Mouse (Mus musculus) lung, embryonic 15.5 days (tissue): ENCODE data around the gene Foxp1. TPM values are rescaled to one million over a fixed set of nuclear protein-coding genes. Genes with fewer than 3 reads are reported as not detected.

Experiments used
- ATAC-seq: fragments of 200-750 bp; cut with Nextera tagmentation; 2 replicates; pipeline ENCODE4 v1.8.0; 2017; ENCODE audit warnings: moderate number of reproducible peaks, borderline replicate concordance; ENCODE audit not compliant: low FRiP score, low TSS enrichment; ENCODE audit errors: extremely low read depth
- H3K27ac ChIP-seq: fragments of 300-500 bp; sonication (generic); 2 replicates; pipeline ENCODE4 v1.5.1; 2015; ENCODE audit warnings: moderate library complexity, mild to moderate bottlenecking, inconsistent platforms
- H3K27me3 ChIP-seq: fragments of 300-500 bp; sonication (generic); 2 replicates; pipeline ENCODE4 v1.6.1; 2015; ENCODE audit warnings: inconsistent platforms
- H3K36me3 ChIP-seq: fragments of 300-500 bp; sonication (generic); 2 replicates; pipeline ENCODE4 v1.6.1; 2015; ENCODE audit warnings: inconsistent platforms
- H3K4me1 ChIP-seq: fragments of 300-500 bp; sonication (generic); 2 replicates; pipeline ENCODE4 v1.6.1; 2015; ENCODE audit warnings: inconsistent platforms
- H3K4me2 ChIP-seq: fragments of 300-500 bp; sonication (generic); 2 replicates; pipeline ENCODE4 v1.6.1; 2015; ENCODE audit warnings: inconsistent platforms, mild to moderate bottlenecking, moderate library complexity
- H3K4me3 ChIP-seq: fragments of 300-500 bp; sonication (generic); 2 replicates; pipeline ENCODE4 v1.5.1; 2015; ENCODE audit warnings: mild to moderate bottlenecking, inconsistent platforms
- H3K9ac ChIP-seq: fragments of 300-500 bp; sonication (generic); 2 replicates; pipeline ENCODE4 v1.6.1; 2015; ENCODE audit warnings: inconsistent platforms
- H3K9me3 ChIP-seq: fragments of 300-500 bp; sonication (generic); 2 replicates; pipeline ENCODE4 v1.6.1; 2016; ENCODE audit warnings: inconsistent platforms
- WGBS: fragments of 180-500 bp; shearing (Covaris S2); methylation state at CpG from one replicate; pipeline ENCODE4 v1.1.7; 2015; 5-methylcytosine and 5-hydroxymethylcytosine counted together
- polyA plus RNA-seq: library from polyadenylated mRNA; unstranded; fragments of >200 nt; fragmentation: Nextera tagmentation; extraction: Ambion mirVana; gene quantifications from 2 replicates; pipeline ENCODE4 v1.2.1, GENCODE M21; 2015

The Foxp1 gene
- polyA plus RNA-seq, 1 experiment from 2014 or later: 109 TPM

- Histone ChIP-seq H3K9ac (no peak overlapping the region), H3K4me1 (peaks cover under 1% of the 10 kb centered on the region; the same call in 1 of the 2 replicates), H3K9me3 (no peaks in the 10 kb centered on the region), H3K36me3 (peaks cover 17% of the 10 kb centered on the region), H3K27me3 (no peaks in the 10 kb centered on the region), H3K4me2 (no peak overlapping the region), H3K4me3 (no peak overlapping the region), H3K27ac (no peak overlapping the region)
- no peak for ATAC-seq
- WGBS: 78% methylated on average over 9 of the region's 9 CpGs
These were observed 565.9 kb downstream of the Foxp1 start for GRCm38 (mm10) chr6:98956522-98957169.

GRCm38 (mm10) chr6:98955706-98956105, 566.8 kb downstream of the Foxp1 start:
- no peak overlapping the region for H3K4me3 ChIP-seq
- no peak overlapping the region for H3K4me2 ChIP-seq
- 68% methylated on average over 6 of the region's 6 CpGs for WGBS
- no peak for ATAC-seq
- no peak overlapping the region for H3K9ac ChIP-seq
- H3K9me3 ChIP-seq: no peaks in the 10 kb centered on the region
- H3K27me3 ChIP-seq: no peaks in the 10 kb centered on the region
- peaks cover 17% of the 10 kb centered on the region for H3K36me3 ChIP-seq
- no peak overlapping the region for H3K27ac ChIP-seq
- peaks cover 8% of the 10 kb centered on the region for H3K4me1 ChIP-seq

GRCm38 (mm10) chr6:98954439-98954838, 568.1 kb downstream of the Foxp1 start:
- ATAC-seq: no peak
- peaks cover 17% of the 10 kb centered on the region for H3K36me3 ChIP-seq
- 92% methylated on average over 5 of the region's 5 CpGs for WGBS
- H3K9ac ChIP-seq: no peak overlapping the region
- H3K4me1 ChIP-seq: peaks cover 21% of the 10 kb centered on the region
- H3K27ac ChIP-seq: no peak overlapping the region
- H3K4me3 ChIP-seq: no peak overlapping the region
- H3K4me2 ChIP-seq: no peak overlapping the region
- no peaks in the 10 kb centered on the region for H3K9me3 ChIP-seq
- H3K27me3 ChIP-seq: no peaks in the 10 kb centered on the region

DNA sequence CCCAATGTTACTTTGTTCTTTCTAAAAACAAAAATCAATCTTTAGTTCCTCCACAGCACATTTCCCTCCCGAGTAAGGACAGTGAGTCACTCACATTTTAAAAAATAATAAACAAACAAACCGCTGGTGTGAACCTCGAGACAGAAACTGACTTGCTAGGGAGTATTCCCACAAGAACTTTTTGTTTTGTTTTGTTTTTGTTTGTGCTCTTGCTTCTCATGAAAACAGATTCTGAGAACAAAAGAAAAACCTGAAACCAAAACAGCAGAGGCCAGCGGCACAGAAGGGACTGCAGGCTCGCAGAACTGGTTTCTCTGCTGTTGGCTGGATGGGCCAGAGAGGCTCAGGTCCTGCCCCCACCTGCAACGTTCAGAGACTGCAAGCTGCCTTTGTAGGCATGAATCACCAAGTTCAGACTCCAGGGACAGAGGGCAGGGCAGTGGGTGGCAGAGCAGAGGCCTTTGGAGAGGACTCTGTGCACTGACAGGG, 572.8 kb downstream of the Foxp1 start:
- Histone ChIP-seq H3K4me2 (peak overlapping the region; percentile 17; the same call in 1 of the 2 replicates), H3K9me3 (no peaks in the 10 kb centered on the region), H3K9ac (no peak overlapping the region), H3K27me3 (no peaks in the 10 kb centered on the region), H3K36me3 (peaks cover 17% of the 10 kb centered on the region; the same call in 1 of the 2 replicates), H3K27ac (peak overlapping the region; percentile 90), H3K4me1 (peaks cover 52% of the 10 kb centered on the region), H3K4me3 (no peak overlapping the region)
- peak; percentile 24; the same call in 1 of the 2 replicates for ATAC-seq
- WGBS: 10% methylated on average over 6 of the region's 6 CpGs

DNA sequence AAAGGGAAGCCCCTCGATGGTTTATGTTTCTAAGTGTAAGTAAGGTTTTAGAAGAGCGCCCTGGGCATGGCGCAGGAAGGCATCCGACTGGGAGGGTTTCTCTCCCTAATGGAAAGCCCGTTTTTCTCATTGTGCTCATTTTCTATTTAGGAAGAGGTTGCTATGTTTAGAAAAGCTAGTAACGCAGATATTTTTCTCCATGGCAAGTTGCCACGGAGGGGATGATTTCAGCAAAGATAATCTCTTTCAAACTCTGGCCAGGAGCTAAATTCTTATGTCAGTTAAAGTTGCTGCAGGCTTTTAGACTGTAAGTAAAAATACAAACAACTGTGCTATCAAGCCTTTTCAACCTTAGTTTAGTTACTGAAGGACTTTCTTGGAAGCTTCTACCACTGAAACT, 573.2 kb downstream of the Foxp1 start:
- peak overlapping the region; percentile 90 for H3K27ac ChIP-seq
- no peaks in the 10 kb centered on the region for H3K27me3 ChIP-seq
- no peak overlapping the region for H3K9ac ChIP-seq
- no peak overlapping the region for H3K4me3 ChIP-seq
- peak overlapping the region; percentile 17; the same call in 1 of the 2 replicates for H3K4me2 ChIP-seq
- H3K4me1 ChIP-seq: peaks cover 52% of the 10 kb centered on the region
- no peak for ATAC-seq
- H3K36me3 ChIP-seq: peaks cover 17% of the 10 kb centered on the region; the same call in 1 of the 2 replicates
- 34% methylated on average over 7 of the region's 7 CpGs for whole genome bisulfite sequencing
- no peaks in the 10 kb centered on the region for H3K9me3 ChIP-seq

DNA sequence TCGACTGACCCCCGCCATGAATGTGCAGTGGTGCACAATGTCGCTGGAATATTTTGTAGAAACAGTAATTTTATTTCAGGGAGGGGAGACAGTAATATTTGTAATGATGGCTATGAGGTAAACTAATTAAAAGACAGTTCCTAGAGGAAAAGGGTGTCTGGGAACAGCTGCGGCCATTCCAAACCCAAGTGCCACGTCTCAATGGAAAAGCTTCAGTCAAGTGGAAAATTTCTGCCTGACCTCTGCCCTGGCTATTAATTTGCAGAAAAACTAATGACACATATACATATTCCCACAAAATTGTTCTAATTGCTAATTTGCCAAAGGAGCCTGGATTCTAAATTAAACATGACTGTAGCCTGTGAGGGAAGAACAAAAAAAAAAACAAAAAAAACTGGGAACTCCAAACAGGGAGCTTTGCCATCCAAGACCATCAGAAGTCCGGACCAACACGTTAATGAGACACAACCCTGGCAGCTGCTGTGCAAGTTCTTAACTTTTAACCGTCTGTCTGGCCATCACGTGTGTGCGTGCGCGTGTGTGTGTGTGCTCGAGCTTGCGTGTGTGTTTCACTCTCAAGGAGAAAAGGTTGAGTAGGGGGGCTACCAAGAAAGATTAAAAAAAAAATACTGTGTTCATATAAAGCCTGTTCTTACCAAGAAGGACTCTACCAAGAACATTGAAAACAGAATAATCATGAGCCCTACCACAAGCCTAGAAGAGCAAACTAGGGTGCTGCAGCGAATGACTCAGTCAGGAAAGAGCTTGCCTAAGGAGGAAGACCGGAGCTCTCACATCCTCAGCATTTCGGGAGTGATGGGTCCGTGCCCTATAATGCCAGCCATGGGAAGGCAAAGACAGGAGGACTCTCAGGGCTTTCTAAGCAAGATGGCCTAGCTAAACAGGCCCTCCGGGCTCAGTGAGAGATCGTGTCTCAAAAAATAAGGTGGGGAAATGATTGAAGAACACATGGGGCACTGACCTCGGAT, 574.1 kb downstream of the Foxp1 start:
- Histone ChIP-seq H3K36me3 (0 out of 2 replicates have a peak, but pooled peaks cover 10% of the 10 kb centered on the region), H3K4me3 (no peak overlapping the region), H3K27ac (peak overlapping the region; percentile 90), H3K4me1 (peaks cover 52% of the 10 kb centered on the region), H3K9ac (no peak overlapping the region), H3K9me3 (no peaks in the 10 kb centered on the region), H3K4me2 (no peak overlapping the region), H3K27me3 (no peaks in the 10 kb centered on the region)
- ATAC-seq: no peak
- 84% methylated on average over 21 of the region's 21 CpGs for WGBS

GRCm38 (mm10) chr6:98947486-98948152, 574.9 kb downstream of the Foxp1 start:
- Histone ChIP-seq H3K4me2 (no peak overlapping the region), H3K9ac (no peak overlapping the region), H3K4me1 (peaks cover 52% of the 10 kb centered on the region), H3K9me3 (no peaks in the 10 kb centered on the region), H3K27ac (0 out of 2 replicates have a peak overlapping the region, but pooled peaks have one; percentile 21), H3K4me3 (no peak overlapping the region), H3K27me3 (no peaks in the 10 kb centered on the region), H3K36me3 (0 out of 2 replicates have a peak, but pooled peaks cover 10% of the 10 kb centered on the region)
- WGBS: 73% methylated on average over 11 of the region's 11 CpGs
- no peak for ATAC-seq

- WGBS: 88% methylated on average over 4 of the region's 4 CpGs
- peaks cover 11% of the 10 kb centered on the region; the same call in 1 of the 2 replicates for H3K36me3 ChIP-seq
- no peak overlapping the region for H3K9ac ChIP-seq
- H3K4me2 ChIP-seq: no peak overlapping the region
- H3K4me3 ChIP-seq: no peak overlapping the region
- peaks cover 52% of the 10 kb centered on the region for H3K4me1 ChIP-seq
- no peaks in the 10 kb centered on the region for H3K27me3 ChIP-seq
- H3K27ac ChIP-seq: no peak overlapping the region
- no peak for ATAC-seq
- no peaks in the 10 kb centered on the region for H3K9me3 ChIP-seq
These were observed 575.8 kb downstream of the Foxp1 start for GRCm38 (mm10) chr6:98946731-98947130.

DNA sequence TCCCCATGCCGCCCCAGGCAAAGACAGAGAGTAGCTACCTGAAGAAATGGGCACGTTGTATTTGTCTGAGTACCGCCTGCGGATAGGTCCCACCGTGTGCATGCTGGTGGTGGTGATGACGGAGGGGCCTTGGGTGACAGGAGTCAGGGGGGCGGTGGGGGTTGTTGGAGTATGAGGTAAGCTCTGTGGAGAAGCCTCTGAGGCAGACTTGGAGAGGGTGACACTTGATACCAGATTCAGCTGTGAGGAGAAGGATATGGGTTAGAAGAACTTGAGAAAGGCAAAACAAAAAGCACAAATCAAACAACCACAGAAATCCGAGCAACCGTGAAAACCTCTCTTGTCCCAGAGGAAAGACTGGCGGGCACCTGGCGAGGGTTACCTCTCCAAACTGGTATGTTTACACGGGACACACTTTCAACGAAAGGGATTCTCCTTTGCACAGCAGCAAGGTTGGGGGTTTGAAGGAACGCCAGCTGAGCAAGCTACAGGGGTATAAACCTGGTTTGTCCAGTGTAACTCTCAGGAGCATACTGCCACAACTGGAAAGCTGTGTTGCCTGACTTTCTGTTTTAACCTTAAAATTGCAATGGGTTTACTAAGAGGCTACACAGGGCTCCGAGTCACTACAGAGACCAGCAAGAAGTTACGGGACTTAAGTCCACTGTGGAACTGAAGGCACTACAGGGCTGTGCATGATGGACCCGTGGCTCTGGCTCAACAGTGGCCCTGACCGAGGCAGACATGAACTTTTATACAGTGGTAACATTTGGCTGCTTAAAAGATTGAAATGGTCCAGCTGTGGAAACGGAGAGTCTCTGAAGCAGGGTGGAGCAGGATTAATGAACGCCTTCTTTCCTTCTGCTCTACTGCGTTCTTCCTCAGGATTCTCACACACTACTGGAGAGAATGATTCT, 576.8 kb downstream of the Foxp1 start:
- peaks cover 16% of the 10 kb centered on the region for H3K36me3 ChIP-seq
- no peak overlapping the region for H3K9ac ChIP-seq
- WGBS: 51% methylated on average over 21 of the region's 21 CpGs
- peaks cover 44% of the 10 kb centered on the region for H3K4me1 ChIP-seq
- no peaks in the 10 kb centered on the region for H3K9me3 ChIP-seq
- ATAC-seq: 0 out of 2 replicates have a peak, but pooled peaks have one; percentile 25
- H3K27me3 ChIP-seq: no peaks in the 10 kb centered on the region
- H3K4me3 ChIP-seq: no peak overlapping the region
- no peak overlapping the region for H3K4me2 ChIP-seq
- H3K27ac ChIP-seq: peak overlapping the region; percentile 49

GRCm38 (mm10) chr6:98938348-98938747, 584.2 kb downstream of the Foxp1 start:
- no peak for ATAC-seq
- Histone ChIP-seq H3K27ac (no peak overlapping the region), H3K4me1 (no peaks in the 10 kb centered on the region), H3K36me3 (peaks cover 70% of the 10 kb centered on the region), H3K4me3 (no peak overlapping the region), H3K4me2 (no peak overlapping the region), H3K9me3 (no peaks in the 10 kb centered on the region), H3K27me3 (no peaks in the 10 kb centered on the region), H3K9ac (no peak overlapping the region)
- WGBS: 74% methylated on average over 8 of the region's 8 CpGs
